Mouse (Mus musculus) E14TG2a.4 (cell line): ENCODE measurements around the gene Ypel2.

Source experiments
- CTCF ChIP-seq: conservative IDR thresholded peaks from 2 replicates; pipeline ENCODE4 v1.5.1; 2014; ENCODE audit warnings: low read length
- NANOG ChIP-seq: IDR thresholded peaks from 2 replicates; pipeline ENCODE4 v1.6.1; 2014; ENCODE audit warnings: borderline replicate concordance, low read length, mixed read lengths
- POU5F1 ChIP-seq: IDR thresholded peaks from 2 replicates; pipeline ENCODE4 v1.6.1; 2014; ENCODE audit warnings: low read length, borderline replicate concordance

DNA sequence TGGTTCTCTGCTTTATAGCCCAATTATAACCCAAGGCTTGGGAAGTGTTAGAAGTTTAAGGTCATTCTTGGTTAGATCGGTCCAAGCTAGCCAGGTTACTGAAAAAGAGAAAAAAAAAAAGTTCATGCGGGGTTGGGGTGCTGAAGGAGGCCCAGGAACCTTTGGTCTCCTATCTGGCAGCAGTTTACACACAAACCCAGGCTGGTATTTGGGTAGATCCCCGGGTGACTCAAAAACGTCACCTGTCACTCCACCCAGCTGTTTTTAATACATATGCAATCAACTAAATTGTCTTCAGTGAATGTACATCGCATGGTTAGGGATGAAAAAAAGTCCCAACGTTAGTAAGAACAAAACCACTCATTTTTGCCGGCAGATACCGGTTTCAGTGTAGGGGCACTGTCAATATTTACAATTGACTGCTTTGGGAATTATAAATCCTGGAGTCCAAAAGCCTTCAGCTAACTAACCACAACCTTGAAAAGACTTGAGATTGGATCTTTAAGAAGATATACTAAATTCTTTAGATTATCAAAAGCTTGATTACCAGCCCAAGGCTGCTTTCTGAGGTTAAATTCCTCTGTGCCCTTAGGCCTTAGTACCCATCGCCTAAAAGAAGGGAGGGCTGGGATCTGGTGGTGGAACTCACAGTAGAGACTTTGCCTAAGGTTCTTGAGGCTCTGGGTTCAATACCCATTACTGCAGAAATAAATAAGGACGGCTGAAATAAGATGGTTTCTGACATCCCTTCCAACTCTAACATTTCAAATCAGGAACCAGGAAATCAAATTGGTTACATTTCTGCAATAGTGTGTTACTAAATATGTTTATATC, 1.5 kb upstream of the Ypel2 start:
- no peak for TF ChIP-seq CTCF
- TF ChIP-seq POU5F1: no peak
- no peak for TF ChIP-seq NANOG
